Mouse (Mus musculus) cerebellum, adult 2 months (tissue): ENCODE measurements around the gene Msi2.

Source experiments
- CTCF ChIP-seq: fragments of 200-500 bp; IDR thresholded peaks from 2 replicates; pipeline ENCODE4 v1.5.1; 2011; ENCODE audit warnings: low read depth, mild to moderate bottlenecking, control low read depth, low read length, moderate library complexity, borderline replicate concordance; ENCODE audit not compliant: insufficient read depth
- POLR2A ChIP-seq: fragments of 200-500 bp; IDR thresholded peaks from 2 replicates; pipeline ENCODE4 v1.6.1; 2011; ENCODE audit warnings: low read length, control low read depth, borderline replicate concordance; ENCODE audit not compliant: insufficient read depth

GRCm38 (mm10) chr11:88449180-88449579, 269.1 kb downstream of the Msi2 start:
- TF ChIP-seq CTCF (no peak), POLR2A (no peak)
